In genomic region chr15:25047875-25048274, GRCm38 (mm10) we compare ENCODE assay signal across 9 mouse cellular contexts.
A peak's percentile ranks its signal among the peaks of the same experiment; 100 is the strongest.
DNase-seq lines count a peak whose midpoint lies in the region; ATAC-seq lines count a peak whose summit lies in the region.
"Had no signal": no experiment of that assay in that cellular context is flagged by ENCODE, and none has a peak within 500 bp of the region (broad histone marks: within the 10 kb centered on the region; RNA-seq: fewer than 3 reads in every experiment).

No protein-coding gene starts in this region.

- H3K9ac ChIP-seq in hindbrain, embryonic 11.5 days (ENCODE audit: low read depth, low read length), result no peak overlapping the region
- no peak overlapping the region for H3K9ac ChIP-seq in hindbrain, embryonic 12.5 days
- H3K9ac ChIP-seq in hindbrain, embryonic 14.5 days, result no peak overlapping the region
- H3K9ac ChIP-seq: limb, embryonic 13.5 days had no signal

- ATAC-seq in hindbrain, embryonic 11.5 days (ENCODE audit: low FRiP score), result 0 out of 2 replicates have a peak, but pooled peaks have one; percentile 49
- ATAC-seq in hindbrain, embryonic 12.5 days (ENCODE audit: low FRiP score), result no peak
- ATAC-seq in hindbrain, embryonic 14.5 days (ENCODE audit: low FRiP score), result no peak
- ATAC-seq in megakaryocyte progenitor cell, adult 5-6 weeks (replicated peaks; ENCODE audit: poor library complexity), result peak; percentile 84

- no peak overlapping the region for H3K27ac ChIP-seq in hindbrain, embryonic 11.5 days (ENCODE audit: low read depth, low read length)
- no peak overlapping the region for H3K27ac ChIP-seq in hindbrain, embryonic 12.5 days
- no peak overlapping the region for H3K27ac ChIP-seq in hindbrain, embryonic 14.5 days
- H3K27ac ChIP-seq: limb, embryonic 13.5 days had no signal

- H3K27me3 ChIP-seq in hindbrain, embryonic 11.5 days (ENCODE audit: control insufficient read depth, insufficient read depth, low read length), result no peaks in the 10 kb centered on the region
- H3K27me3 ChIP-seq in hindbrain, embryonic 12.5 days, result no peaks in the 10 kb centered on the region
- H3K27me3 ChIP-seq in hindbrain, embryonic 14.5 days (ENCODE audit: control insufficient read depth, insufficient read depth, low read length), result no peaks in the 10 kb centered on the region
- H3K27me3 ChIP-seq: limb, embryonic 13.5 days had no signal

- H3K4me1 ChIP-seq in hindbrain, embryonic 11.5 days (replicated peaks; ENCODE audit: control insufficient read depth, insufficient read depth, low read length), result no peaks in the 10 kb centered on the region
- no peaks in the 10 kb centered on the region for H3K4me1 ChIP-seq in hindbrain, embryonic 12.5 days
- no peaks in the 10 kb centered on the region for H3K4me1 ChIP-seq in hindbrain, embryonic 14.5 days (replicated peaks; ENCODE audit: control insufficient read depth, insufficient read depth, low read length)
- H3K4me1 ChIP-seq: limb, embryonic 13.5 days had no signal

- DNase-seq in hindbrain, embryonic 11.5 days (ENCODE audit: low spot score), result peak; percentile 79
- DNase-seq in urinary bladder, postnatal 36 days (ENCODE audit: low spot score in 2 of 2), result peak; percentile 10 to 38
- no peak for DNase-seq in urinary bladder, postnatal 4 days (ENCODE audit: low spot score in 2 of 2)
- DNase-seq in c-Kit-positive CD71-negative TER-119-negative erythroid progenitor cells, embryonic 14.5 days (ENCODE audit: low read depth), result peak; percentile 22
- DNase-seq in hindbrain, embryonic 14.5 days (ENCODE audit: low spot score), result peak; percentile 70
- DNase-seq in Muller cell, postnatal 12 days (ENCODE audit: inconsistent ontology term), result no peak

- H3K36me3 ChIP-seq in hindbrain, embryonic 11.5 days (ENCODE audit: control insufficient read depth, insufficient read depth, low read length), result no peaks in the 10 kb centered on the region
- no peaks in the 10 kb centered on the region for H3K36me3 ChIP-seq in hindbrain, embryonic 12.5 days
- H3K36me3 ChIP-seq in hindbrain, embryonic 14.5 days (replicated peaks; ENCODE audit: control insufficient read depth, insufficient read depth), result no peaks in the 10 kb centered on the region
- H3K36me3 ChIP-seq: limb, embryonic 13.5 days had no signal

- 25% methylated on average over 1 of the region's 1 CpGs for WGBS in hindbrain, embryonic 11.5 days
- 36% methylated on average over 1 of the region's 1 CpGs for WGBS in hindbrain, embryonic 12.5 days
- WGBS in hindbrain, embryonic 14.5 days, result 34% methylated on average over 1 of the region's 1 CpGs

- no peaks in the 10 kb centered on the region for H3K9me3 ChIP-seq in hindbrain, embryonic 11.5 days (ENCODE audit: control insufficient read depth, low read length)
- 0 out of 2 replicates have a peak, but pooled peaks cover 4% of the 10 kb centered on the region for H3K9me3 ChIP-seq in hindbrain, embryonic 12.5 days (replicated peaks)
- H3K9me3 ChIP-seq in hindbrain, embryonic 14.5 days (ENCODE audit: control insufficient read depth, low read length), result no peaks in the 10 kb centered on the region

- no peak overlapping the region for H3K4me2 ChIP-seq in hindbrain, embryonic 11.5 days (replicated peaks; ENCODE audit: low read depth, low read length)
- H3K4me2 ChIP-seq in hindbrain, embryonic 12.5 days (replicated peaks), result no peak overlapping the region
- no peak overlapping the region for H3K4me2 ChIP-seq in hindbrain, embryonic 14.5 days (replicated peaks)
- H3K4me2 ChIP-seq: limb, embryonic 13.5 days had no signal

- H3K4me3 ChIP-seq in hindbrain, embryonic 11.5 days (ENCODE audit: low read depth, low read length), result no peak overlapping the region
- H3K4me3 ChIP-seq in hindbrain, embryonic 12.5 days, result no peak overlapping the region
- no peak overlapping the region for H3K4me3 ChIP-seq in hindbrain, embryonic 14.5 days (replicated peaks; ENCODE audit: low read length)
- H3K4me3 ChIP-seq: limb, embryonic 13.5 days had no signal

Comparison
In these comparisons a context has a peak if more than half of its experiments do, and no peak if none do; other contexts are left out.
1. ATAC-seq: peak in hindbrain, embryonic 11.5 days (single experiment) and megakaryocyte progenitor cell, adult 5-6 weeks (single experiment); none in hindbrain, embryonic 12.5 days (single experiment) and hindbrain, embryonic 14.5 days (single experiment).
2. DNase-seq: peak in hindbrain, embryonic 11.5 days (single experiment), urinary bladder, postnatal 36 days (2 of 2), c-Kit-positive CD71-negative TER-119-negative erythroid progenitor cells, embryonic 14.5 days (single experiment) and hindbrain, embryonic 14.5 days (single experiment); none in urinary bladder, postnatal 4 days (0 of 2) and Muller cell, postnatal 12 days (single experiment).